Mouse (Mus musculus) heart, embryonic 12.5 days (tissue): ENCODE measurements around the gene Cpa2. TPM values are rescaled to one million over a fixed set of nuclear protein-coding genes. Genes with fewer than 3 reads are reported as not detected.

ENCODE experiments used
- ATAC-seq: fragments of 200-750 bp; cut with Nextera tagmentation; 2 replicates; pipeline ENCODE4 v1.8.0; 2017; ENCODE audit warnings: moderate TSS enrichment, moderate library complexity; ENCODE audit not compliant: insufficient number of reproducible peaks, low FRiP score
- H3K27ac ChIP-seq: fragments of 300-500 bp; sonication (generic); 2 replicates; pipeline ENCODE4 v1.5.1; 2016; ENCODE audit warnings: mild to moderate bottlenecking, moderate library complexity; ENCODE audit not compliant: poor library complexity, severe bottlenecking
- H3K27me3 ChIP-seq: fragments of 300-500 bp; sonication (generic); replicated peaks from 2 replicates; pipeline ENCODE4 v1.6.1; 2016; ENCODE audit warnings: mild to moderate bottlenecking, moderate library complexity
- H3K36me3 ChIP-seq: fragments of 300-500 bp; sonication (generic); 2 replicates; pipeline ENCODE4 v1.6.1; 2016; ENCODE audit warnings: mild to moderate bottlenecking, moderate library complexity
- H3K4me1 ChIP-seq: fragments of 300-500 bp; sonication (generic); replicated peaks from 2 replicates; pipeline ENCODE4 v1.6.1; 2016; ENCODE audit warnings: mild to moderate bottlenecking
- H3K4me2 ChIP-seq: fragments of 300-500 bp; sonication (generic); 2 replicates; pipeline ENCODE4 v1.6.1; 2016; ENCODE audit warnings: mild to moderate bottlenecking, moderate library complexity
- H3K4me3 ChIP-seq: fragments of 300-500 bp; sonication (generic); 2 replicates; pipeline ENCODE4 v1.5.1; 2016; ENCODE audit warnings: mild to moderate bottlenecking
- H3K9ac ChIP-seq: fragments of 300-500 bp; sonication (generic); 2 replicates; pipeline ENCODE4 v1.6.1; 2016; ENCODE audit warnings: mild to moderate bottlenecking, moderate library complexity
- H3K9me3 ChIP-seq: fragments of 300-500 bp; sonication (generic); replicated peaks from 2 replicates; pipeline ENCODE4 v1.6.1; 2016; ENCODE audit warnings: mild to moderate bottlenecking, moderate library complexity
- WGBS: fragments of 180-500 bp; shearing (Covaris S2); methylation state at CpG from one replicate; pipeline ENCODE4 v1.1.7; 2016; 5-methylcytosine and 5-hydroxymethylcytosine counted together
- polyA plus RNA-seq: library from polyadenylated mRNA; unstranded; fragments of >200 nt; fragmentation: Nextera tagmentation; extraction: Ambion mirVana; gene quantifications from 2 replicates; pipeline ENCODE4 v1.2.1, GENCODE M21; 2016

The Cpa2 gene
- 5.3 and 6.3 TPM in 2 replicates for polyA plus RNA-seq

DNA sequence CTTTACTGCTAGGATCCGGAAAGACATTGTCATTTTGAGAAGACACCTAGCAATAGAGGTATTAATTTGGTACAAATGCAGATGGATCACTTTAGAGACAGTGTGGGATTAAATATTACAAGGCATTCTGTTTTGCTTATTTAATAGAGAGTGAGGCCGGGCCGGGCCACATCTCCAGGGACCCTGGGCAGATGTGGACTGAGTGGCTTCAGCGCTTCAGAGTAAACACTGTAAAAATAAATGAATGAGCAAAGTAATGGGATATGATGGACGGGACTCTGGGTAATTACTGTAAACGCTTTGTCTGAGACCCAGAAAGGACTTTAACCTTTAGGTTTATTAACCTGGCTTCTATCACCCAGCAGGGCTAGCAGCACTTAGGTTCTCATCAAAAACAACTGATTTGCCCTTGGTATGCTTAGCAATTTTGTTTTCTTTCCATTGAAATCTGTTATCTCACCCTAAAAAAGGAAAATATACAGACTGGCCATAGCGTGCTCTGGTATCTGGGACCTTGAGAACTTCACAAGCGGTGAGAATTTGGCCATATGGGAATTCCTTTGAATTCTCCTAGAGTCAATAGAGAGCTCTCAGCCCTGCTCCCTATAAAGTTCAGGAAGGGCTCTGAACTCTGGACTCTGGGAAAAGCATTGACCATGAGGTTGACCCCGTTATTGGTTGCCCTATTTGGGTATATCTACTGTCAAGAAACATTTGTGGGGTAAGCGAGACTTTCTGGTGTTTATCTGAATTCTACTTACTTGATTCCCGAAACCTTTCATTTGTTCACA is at the start of gene Cpa2:
Gene Cpa2, plus strand, starts transcription at position 574 of the 791 bp plus-strand sequence.
- Histone ChIP-seq H3K9ac (no peak within 1 kb of the TSS), H3K27me3 (no peaks in the 10 kb centered on the region), H3K27ac (peak within 1 kb of the TSS; percentile 70), H3K4me1 (peaks cover 44% of the 10 kb centered on the region), H3K36me3 (no peaks in the 10 kb centered on the region), H3K4me2 (no peak within 1 kb of the TSS), H3K9me3 (no peaks in the 10 kb centered on the region), H3K4me3 (no peak within 1 kb of the TSS)
- no peak for ATAC-seq
- WGBS = 57% methylated on average over 11 of the region's 11 CpGs

DNA sequence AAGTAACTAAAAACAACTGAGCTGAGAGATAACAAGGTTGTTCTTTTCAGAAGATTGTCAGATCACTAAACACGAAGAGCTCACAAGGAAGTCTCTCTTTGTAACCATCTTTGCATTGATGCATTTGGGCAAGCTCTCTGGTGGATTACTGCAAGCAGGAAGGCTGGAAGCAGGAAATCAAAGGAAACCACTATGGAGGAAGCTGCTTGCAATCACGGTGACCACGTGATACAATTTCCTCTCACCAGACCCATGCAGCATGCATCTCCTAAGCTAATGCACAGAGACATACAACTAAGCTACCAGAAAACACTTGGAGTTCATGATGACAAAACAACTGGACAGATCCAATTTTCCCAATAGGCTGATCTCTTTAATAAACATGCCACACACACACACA is 42.3 kb upstream of the Cpa2 start:
- H3K4me1 ChIP-seq = peaks cover 7% of the 10 kb centered on the region; the same call in 1 of the 2 replicates
- H3K27ac ChIP-seq = no peak overlapping the region
- no peaks in the 10 kb centered on the region for H3K27me3 ChIP-seq
- H3K9ac ChIP-seq = no peak overlapping the region
- no peaks in the 10 kb centered on the region for H3K9me3 ChIP-seq
- no peak overlapping the region for H3K4me2 ChIP-seq
- WGBS = 63% methylated on average over 3 of the region's 3 CpGs
- no peak for ATAC-seq
- no peak overlapping the region for H3K4me3 ChIP-seq
- H3K36me3 ChIP-seq = peaks cover 64% of the 10 kb centered on the region

DNA sequence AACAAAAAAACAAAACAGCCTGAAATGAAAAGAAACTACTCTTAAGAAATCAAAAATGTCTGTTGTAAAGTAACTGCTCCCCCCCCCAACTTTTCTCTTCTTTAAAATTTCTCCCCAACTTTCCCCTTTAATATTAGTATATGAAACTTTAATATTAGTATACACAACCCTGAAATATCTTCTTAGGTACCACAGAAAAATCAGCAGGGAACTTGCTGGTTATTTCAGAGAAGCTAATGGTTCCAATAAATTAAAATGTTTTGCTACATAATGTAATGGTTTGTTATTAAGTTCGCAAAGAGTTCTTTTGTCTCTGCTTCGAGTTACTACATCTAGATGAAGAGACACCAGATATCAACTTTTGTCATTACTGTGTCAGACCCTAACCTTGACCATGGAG is 32.6 kb upstream of the Cpa2 start:
- Histone ChIP-seq H3K9ac (peak overlapping the region; percentile 83), H3K4me3 (peak overlapping the region; percentile 64), H3K27me3 (no peaks in the 10 kb centered on the region), H3K27ac (peak overlapping the region; percentile 98), H3K9me3 (no peaks in the 10 kb centered on the region), H3K4me1 (peaks cover 13% of the 10 kb centered on the region), H3K36me3 (peaks cover 31% of the 10 kb centered on the region), H3K4me2 (peak overlapping the region; percentile 67)
- WGBS = 10% methylated on average over 2 of the region's 2 CpGs
- ATAC-seq = no peak

DNA sequence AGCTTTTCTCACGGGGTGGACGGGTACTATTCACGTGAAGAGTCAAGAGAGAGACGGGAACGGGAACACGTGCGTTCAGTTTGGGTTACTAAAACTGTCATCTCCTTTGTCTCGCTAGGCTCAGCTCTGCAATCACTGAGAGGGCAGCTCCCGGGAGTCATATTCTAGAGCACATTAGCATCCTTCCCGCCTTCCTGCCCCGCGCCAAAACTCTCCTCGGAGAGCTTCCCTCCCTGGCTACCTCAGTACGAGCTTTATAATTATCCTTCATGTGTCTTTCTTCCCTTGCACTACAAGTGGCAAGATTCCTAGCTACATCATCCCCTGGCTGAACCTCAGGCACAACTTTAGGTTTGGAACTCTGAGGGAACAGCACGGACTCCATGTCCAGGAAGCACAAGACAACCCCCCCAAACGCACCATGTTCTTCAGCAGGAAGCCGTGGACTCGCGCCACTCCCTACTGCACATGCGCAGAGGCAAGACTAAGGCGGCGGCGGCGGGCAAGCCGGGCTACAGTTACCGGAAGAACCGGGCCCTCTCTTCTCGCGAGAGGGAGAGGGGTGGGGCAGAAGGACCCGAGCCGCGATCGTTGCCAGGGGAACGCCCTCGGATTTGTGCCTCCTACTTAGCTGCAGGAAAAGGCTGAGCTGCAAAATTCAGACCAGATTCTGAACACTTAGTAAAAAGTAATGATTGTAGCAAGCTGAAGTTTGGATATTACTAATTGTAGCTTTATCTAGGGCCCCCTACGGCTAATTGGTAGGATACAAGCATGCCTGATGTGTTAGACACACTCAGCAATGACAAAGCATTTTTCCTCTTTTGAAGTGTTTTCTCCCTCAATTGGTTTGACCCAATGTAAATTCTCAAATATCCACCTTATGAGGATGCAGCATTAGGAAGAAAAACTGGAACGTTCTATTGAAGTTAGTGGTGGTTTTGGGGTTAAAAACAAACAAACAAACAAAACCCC is 31.8 kb upstream of the Cpa2 start, which contains the start of the genes Tmem209 and Ssmem1:
Gene Tmem209, minus strand, starts transcription at position 519 of the 975 bp plus-strand sequence.
Gene Ssmem1, plus strand, starts transcription at position 585 of the 975 bp plus-strand sequence.
- Histone ChIP-seq H3K9me3 (no peaks in the 10 kb centered on the region), H3K27me3 (no peaks in the 10 kb centered on the region), H3K4me2 (peak within 1 kb of the TSS; percentile 67), H3K36me3 (peaks cover 26% of the 10 kb centered on the region), H3K4me3 (peak within 1 kb of the TSS; percentile 64), H3K27ac (peak within 1 kb of the TSS; percentile 98), H3K9ac (peak within 1 kb of the TSS; percentile 83), H3K4me1 (peaks cover 20% of the 10 kb centered on the region)
- ATAC-seq = peak; percentile 99
- under 1% methylated on average over 37 of the region's 37 CpGs for WGBS

DNA sequence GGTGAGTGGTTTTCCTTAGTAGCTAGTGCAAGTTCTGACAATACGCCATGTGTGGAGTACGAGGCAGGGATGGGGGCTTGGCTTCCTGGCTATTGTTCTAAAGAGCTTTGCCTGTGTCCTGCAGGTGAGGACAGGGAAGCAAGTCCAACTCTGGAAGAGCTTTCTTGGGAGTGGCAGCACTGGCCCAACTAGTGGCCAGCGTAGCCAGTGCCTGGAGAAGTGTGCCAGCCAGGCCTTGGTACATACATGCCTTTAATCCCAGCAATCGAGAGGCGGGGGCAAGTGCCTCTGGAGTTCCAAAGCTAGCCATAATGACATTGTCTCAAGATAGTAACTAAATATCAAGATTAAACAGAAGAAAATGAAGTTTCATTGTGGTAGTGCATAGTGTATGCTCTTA is 31.1 kb upstream of the Cpa2 start:
- Histone ChIP-seq H3K9me3 (no peaks in the 10 kb centered on the region), H3K4me1 (peaks cover 22% of the 10 kb centered on the region), H3K27ac (peak overlapping the region; percentile 98), H3K4me2 (peak overlapping the region; percentile 67), H3K36me3 (peaks cover 20% of the 10 kb centered on the region), H3K4me3 (no peak overlapping the region), H3K27me3 (no peaks in the 10 kb centered on the region), H3K9ac (no peak overlapping the region)
- ATAC-seq = no peak
- 78% methylated on average over 5 of the region's 5 CpGs for WGBS

DNA sequence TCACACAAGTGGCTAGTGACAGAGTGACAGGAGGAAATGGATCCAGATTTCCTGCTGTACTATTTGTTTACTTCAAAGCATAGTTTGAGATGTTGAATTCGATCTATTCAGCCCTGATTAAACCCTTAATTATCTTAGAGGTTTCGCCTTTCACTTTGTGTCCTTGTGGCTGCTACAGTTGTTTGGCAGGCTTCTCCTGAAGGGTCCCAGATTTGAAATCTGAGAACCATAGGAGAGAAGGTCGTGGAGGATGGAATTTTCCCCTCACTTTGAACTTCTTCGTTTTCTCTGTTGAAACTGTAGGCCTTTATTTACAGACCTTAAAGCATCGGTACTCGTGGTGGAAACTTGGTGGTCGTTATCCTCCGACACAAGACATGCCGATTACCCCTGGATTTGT is 27.1 kb upstream of the Cpa2 start:
- peaks cover 16% of the 10 kb centered on the region for H3K4me1 ChIP-seq
- no peaks in the 10 kb centered on the region for H3K9me3 ChIP-seq
- H3K9ac ChIP-seq = peak overlapping the region; percentile 28; the same call in 1 of the 2 replicates
- no peaks in the 10 kb centered on the region for H3K27me3 ChIP-seq
- WGBS = 20% methylated on average over 9 of the region's 9 CpGs
- H3K27ac ChIP-seq = peak overlapping the region; percentile 21; the same call in 1 of the 2 replicates
- H3K4me3 ChIP-seq = no peak overlapping the region
- H3K4me2 ChIP-seq = no peak overlapping the region
- no peaks in the 10 kb centered on the region for H3K36me3 ChIP-seq
- ATAC-seq = no peak

DNA sequence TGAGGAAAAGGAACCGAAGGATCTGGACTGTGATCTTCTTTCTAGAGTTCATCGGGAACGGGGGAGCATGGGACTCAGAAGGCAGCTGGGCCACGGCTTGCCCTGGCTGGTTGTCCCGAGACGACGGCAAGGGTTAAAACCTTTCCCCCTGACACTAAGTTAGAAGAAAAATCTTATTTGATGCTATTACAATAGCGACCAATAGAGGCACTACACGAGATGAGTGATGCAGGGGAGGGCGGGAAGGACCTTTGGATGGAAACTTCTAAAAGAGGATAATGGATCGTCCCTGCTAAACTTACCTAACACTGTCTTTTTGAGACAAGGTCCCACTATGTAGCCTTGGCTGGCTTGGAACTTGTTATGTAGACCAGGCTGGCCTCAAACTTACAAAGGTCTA is 21.0 kb upstream of the Cpa2 start:
- H3K4me1 ChIP-seq = peaks cover 12% of the 10 kb centered on the region
- no peaks in the 10 kb centered on the region for H3K9me3 ChIP-seq
- H3K9ac ChIP-seq = no peak overlapping the region
- no peaks in the 10 kb centered on the region for H3K36me3 ChIP-seq
- WGBS = 63% methylated on average over 11 of the region's 11 CpGs
- no peak overlapping the region for H3K4me2 ChIP-seq
- no peak for ATAC-seq
- no peak overlapping the region for H3K4me3 ChIP-seq
- no peaks in the 10 kb centered on the region for H3K27me3 ChIP-seq
- no peak overlapping the region for H3K27ac ChIP-seq

DNA sequence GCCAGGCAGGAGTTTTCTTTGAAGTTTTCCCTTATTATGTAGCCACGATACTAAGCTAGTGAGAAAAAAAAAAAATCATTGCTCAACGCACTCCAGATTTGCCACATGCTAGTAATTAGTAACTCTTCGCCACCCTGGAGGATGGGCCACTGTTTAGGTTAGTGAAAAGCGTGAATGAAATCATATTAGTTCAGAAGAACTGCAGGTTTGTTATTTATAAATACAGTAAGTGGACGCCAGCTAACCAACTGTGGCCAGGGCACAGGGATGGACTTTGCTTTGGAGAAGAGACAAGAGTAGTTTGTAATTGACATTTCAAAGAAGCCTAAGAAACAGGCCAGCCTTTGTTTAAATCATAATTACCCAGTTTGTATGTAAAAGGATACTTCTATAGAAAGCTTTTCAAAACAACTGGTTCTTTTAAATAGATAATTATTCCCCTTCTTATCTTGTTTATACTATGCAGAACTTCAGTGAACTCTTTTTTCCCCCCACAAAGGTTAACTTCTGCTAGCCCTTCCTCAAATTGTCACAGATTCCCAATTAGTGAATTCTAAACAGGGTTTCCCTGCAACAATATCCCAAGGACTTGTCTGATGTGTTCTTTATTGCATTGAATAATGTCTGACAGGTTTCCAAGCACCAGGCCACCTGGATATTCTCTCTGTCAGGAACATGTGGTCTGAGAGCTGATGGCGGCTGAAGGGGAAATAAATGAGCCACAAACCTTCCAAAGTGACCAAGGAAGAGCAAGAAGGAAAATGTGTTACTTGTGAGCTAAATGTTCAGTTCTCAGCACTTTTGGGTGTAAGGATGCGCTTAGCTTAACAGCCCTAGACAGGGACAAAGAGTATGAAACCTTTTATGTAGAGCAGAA is 15.7 kb upstream of the Cpa2 start:
- H3K9ac ChIP-seq = no peak overlapping the region

DNA sequence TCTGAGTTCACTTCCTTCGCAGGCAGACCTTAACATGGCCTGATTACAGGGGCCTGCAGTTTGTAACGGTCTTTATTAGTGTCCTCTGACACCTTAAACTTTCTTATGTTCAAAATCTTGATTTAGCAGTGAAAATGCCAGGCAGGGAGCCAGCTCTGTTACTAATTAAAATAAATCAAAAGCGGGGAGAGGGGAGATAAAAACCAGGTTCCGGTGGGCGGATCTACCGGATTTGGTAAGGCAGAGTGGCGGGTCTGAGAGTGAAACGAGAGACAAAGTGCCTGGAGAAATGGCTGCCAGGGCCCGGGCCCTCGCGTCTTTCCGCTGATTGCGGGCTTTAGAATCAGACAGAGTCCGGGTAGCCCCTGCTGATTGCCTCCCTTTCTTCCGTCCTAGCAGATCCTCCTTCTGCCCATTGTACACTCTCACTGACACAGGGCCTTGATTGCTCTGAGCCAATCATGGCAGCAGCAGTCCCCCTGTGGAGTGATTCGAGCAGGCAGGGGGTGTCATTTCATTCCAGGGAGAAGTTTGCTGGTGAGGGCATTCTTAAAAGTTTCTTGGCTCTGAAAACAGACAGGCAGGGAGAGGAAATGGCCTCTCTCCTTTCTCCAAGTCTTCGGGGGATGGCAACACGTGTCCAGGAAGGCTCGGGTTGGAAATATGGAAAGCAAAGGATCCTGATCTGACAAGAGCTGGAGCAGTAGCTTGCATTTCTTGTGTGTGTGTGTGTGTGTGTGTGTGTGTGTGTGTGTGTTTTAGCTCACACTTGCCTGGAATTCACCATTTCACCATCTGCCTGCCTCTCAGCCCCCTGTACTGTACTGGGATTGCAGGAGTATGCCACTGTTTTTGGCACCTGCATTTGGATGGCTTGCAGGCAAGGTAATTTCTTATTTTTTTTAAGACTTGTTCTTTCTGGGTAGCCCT is 14.5 kb upstream of the Cpa2 start:
- Histone ChIP-seq H3K27me3 (no peaks in the 10 kb centered on the region), H3K4me3 (no peak overlapping the region), H3K36me3 (no peaks in the 10 kb centered on the region), H3K27ac (peak overlapping the region; percentile 94), H3K9ac (0 out of 2 replicates have a peak overlapping the region, but pooled peaks have one; percentile 6), H3K9me3 (no peaks in the 10 kb centered on the region), H3K4me2 (peak overlapping the region; percentile 30), H3K4me1 (peaks cover 55% of the 10 kb centered on the region)
- WGBS = 19% methylated on average over 19 of the region's 19 CpGs
- ATAC-seq = peak; percentile 33; the same call in 1 of the 2 replicates

More for the DNA sequence above, 15.7 kb upstream of the Cpa2 start:
- no peaks in the 10 kb centered on the region for H3K36me3 ChIP-seq
- no peak for ATAC-seq
- no peak overlapping the region for H3K4me3 ChIP-seq
- WGBS = 53% methylated on average over 7 of the region's 7 CpGs
- H3K9me3 ChIP-seq = no peaks in the 10 kb centered on the region
- H3K4me1 ChIP-seq = peaks cover 55% of the 10 kb centered on the region
- H3K27ac ChIP-seq = peak overlapping the region; percentile 94
- no peak overlapping the region for H3K4me2 ChIP-seq
- H3K27me3 ChIP-seq = no peaks in the 10 kb centered on the region
